Mouse (Mus musculus): ENCODE results near the gene Fam214a. TPM values are rescaled to one million over a fixed set of nuclear protein-coding genes. Genes with fewer than 3 reads are reported as not detected.
"Not testable (repeated sequence)": the region's sequence is repeated elsewhere in the genome, so short reads cannot be mapped to it uniquely, and the experiment has no call there.

Gene Fam214a
- polyA plus RNA-seq, 1 experiment from 2014 or later: 8.9 TPM

DNA sequence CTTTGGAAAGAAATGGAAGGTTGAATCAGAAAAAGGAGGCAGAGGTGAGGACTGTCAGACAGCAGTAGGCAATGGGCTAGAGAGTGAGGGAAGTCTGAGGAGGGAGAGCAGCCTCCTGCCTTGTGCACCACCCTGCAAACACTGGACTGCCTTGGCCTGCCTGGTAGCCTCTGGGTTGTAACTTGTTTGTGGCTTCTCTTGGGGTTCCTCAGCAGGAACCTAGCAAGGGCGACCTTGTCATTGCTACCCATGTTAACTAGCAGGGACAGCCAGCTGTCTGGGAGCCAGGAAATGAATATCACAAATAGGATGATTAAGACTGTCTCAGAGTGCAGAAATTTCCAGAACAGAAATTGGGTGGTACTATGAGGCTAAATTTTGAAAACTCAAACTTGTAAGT is 27.2 kb downstream of the Fam214a start:
- WGBS: 83% methylated on average over 1 of the region's 1 CpGs
- TF ChIP-seq CTCF (IDR thresholded peaks at IDR 0.05; ENCODE audit: low read depth): no peak
- Histone ChIP-seq H3K27ac (ENCODE audit: low read depth) (no peak overlapping the region), H3K36me3 (ENCODE audit: insufficient read depth) (no peaks in the 10 kb centered on the region), H3K4me2 (no peak overlapping the region), H3K9me3 (ENCODE audit: low read depth, low read length) (no peaks in the 10 kb centered on the region), H3K4me1 (ENCODE audit: insufficient read depth) (peaks cover 6% of the 10 kb centered on the region), H3K9ac (no peak overlapping the region), H3K4me3 (ENCODE audit: low read depth, low read length) (no peak overlapping the region), H3K27me3 (ENCODE audit: insufficient read depth, low read length) (no peaks in the 10 kb centered on the region)
- DNase-seq (no peak), ATAC-seq (ENCODE audit: insufficient read depth) (no peak)

DNA sequence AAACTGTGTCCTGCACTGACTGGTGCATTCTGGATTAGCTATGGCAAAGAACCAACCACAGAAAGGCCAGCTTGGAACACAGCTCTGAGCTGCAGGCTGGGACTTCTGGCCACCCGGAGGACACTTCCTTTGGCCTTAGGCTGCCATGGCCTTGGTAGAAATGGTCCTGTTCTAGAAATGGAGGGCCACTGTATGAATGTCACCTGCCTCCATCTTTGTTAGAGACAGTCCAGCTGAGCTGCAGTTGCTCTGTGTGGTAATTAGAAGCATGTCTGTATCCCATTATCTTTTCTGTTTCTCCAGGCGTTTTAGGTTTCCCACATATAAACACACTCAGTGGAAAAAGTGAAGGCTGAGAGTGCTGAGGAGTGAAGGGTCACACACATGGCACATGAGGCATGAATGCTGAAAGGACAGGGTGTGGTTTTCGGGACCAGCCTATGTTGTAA is 29.0 kb downstream of the Fam214a start:
- no peak for DNase-seq
- no peak overlapping the region for H3K4me3 ChIP-seq (ENCODE audit: low read depth, low read length)
- no peaks in the 10 kb centered on the region for H3K4me1 ChIP-seq (ENCODE audit: insufficient read depth)
- 60% methylated on average over 3 of the region's 3 CpGs for WGBS
- no peak overlapping the region for H3K9ac ChIP-seq
- no peak for ATAC-seq (ENCODE audit: insufficient read depth)
- no peaks in the 10 kb centered on the region for H3K27me3 ChIP-seq (ENCODE audit: insufficient read depth, low read length)
- TF ChIP-seq CTCF (IDR thresholded peaks at IDR 0.05; ENCODE audit: low read depth): no peak
- no peak overlapping the region for H3K4me2 ChIP-seq
- H3K27ac ChIP-seq (ENCODE audit: low read depth): no peak overlapping the region
- H3K36me3 ChIP-seq (ENCODE audit: insufficient read depth): no peaks in the 10 kb centered on the region
- no peaks in the 10 kb centered on the region for H3K9me3 ChIP-seq (ENCODE audit: low read depth, low read length)

DNA sequence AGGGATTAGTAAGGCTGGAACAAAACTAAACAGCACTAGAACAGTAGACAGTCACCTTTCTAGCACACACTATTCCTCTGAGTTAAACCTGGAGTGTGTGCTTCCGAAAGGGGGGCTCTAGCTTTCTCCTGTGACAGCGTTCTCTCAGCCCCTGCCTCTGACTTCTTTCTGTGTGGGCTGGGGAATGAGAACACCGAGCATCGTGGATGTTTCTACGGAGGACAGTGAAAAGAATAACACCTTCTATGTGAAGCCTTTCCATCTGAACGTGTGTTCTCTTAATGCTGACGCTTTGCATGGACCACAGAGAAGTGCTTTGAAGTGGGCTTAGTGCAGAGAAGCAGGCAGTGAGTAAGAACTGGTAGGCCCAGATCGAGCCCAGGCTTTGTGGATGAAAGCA is 29.5 kb downstream of the Fam214a start:
- 70% methylated on average over 8 of the region's 8 CpGs for WGBS
- Histone ChIP-seq H3K36me3 (ENCODE audit: insufficient read depth) (no peaks in the 10 kb centered on the region), H3K4me1 (ENCODE audit: insufficient read depth) (no peaks in the 10 kb centered on the region), H3K4me3 (ENCODE audit: low read depth, low read length) (no peak overlapping the region), H3K27me3 (ENCODE audit: insufficient read depth, low read length) (no peaks in the 10 kb centered on the region), H3K9ac (no peak overlapping the region), H3K27ac (ENCODE audit: low read depth) (no peak overlapping the region), H3K9me3 (ENCODE audit: low read depth, low read length) (no peaks in the 10 kb centered on the region), H3K4me2 (no peak overlapping the region)
- no peak for DNase-seq
- no peak for ATAC-seq (ENCODE audit: insufficient read depth)
- no peak for TF ChIP-seq CTCF (IDR thresholded peaks at IDR 0.05; ENCODE audit: low read depth)

DNA sequence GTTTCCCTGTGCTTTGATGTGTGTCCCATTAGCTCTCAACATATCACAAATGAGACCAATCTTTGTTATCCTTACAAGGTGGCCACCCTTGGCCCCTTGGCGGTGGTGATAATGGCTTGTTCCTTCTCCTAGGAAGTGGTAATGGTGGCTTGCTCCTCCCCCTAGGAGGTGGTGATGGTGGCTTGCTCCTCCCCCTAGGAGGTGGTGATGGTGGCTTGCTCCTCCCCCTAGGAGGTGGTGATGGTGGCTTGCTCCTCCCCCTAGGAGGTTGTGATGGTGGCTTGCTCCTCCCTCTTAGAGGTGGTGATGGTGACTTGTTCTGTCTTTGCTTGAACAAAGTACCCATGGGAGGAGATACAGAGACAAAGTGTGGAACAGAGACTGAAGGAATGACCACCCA is 30.0 kb downstream of the Fam214a start:
- not testable (repeated sequence) for H3K36me3 ChIP-seq (ENCODE audit: insufficient read depth); H3K27me3 ChIP-seq (ENCODE audit: insufficient read depth, low read length); H3K9me3 ChIP-seq (ENCODE audit: low read depth, low read length); ATAC-seq (ENCODE audit: insufficient read depth); H3K4me1 ChIP-seq (ENCODE audit: insufficient read depth); H3K9ac ChIP-seq; H3K27ac ChIP-seq (ENCODE audit: low read depth); H3K4me2 ChIP-seq; DNase-seq; H3K4me3 ChIP-seq (ENCODE audit: low read depth, low read length)
- WGBS: 67% methylated on average over 1 of the region's 1 CpGs

DNA sequence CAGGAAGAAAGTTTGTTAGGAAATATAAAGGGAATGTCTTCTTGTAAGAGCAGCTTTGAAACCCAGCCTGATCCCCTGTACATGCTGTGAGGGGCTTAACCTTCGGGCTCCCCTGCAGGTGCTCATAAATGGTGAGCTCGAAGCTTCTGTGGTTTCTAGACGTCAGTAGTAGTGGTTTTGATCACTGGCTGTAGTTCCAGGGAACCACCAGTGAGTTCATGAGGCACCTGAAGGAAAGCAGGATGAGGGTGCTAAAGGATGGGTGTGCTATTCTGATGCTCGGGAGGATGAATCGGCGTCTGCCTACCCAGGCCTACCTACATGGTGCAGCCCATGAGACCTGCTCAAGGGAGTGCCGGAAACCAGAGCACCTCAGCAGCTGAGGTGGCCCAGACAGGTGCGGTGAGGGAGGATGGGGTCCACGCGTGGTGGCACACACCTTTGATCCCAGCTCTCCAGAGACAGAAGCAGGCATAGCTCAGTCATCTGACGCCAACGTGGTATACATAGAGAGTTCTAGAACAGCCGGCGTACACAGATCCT is 32.6 kb downstream of the Fam214a start:
- Histone ChIP-seq H3K36me3 (ENCODE audit: insufficient read depth) (no peaks in the 10 kb centered on the region), H3K4me1 (ENCODE audit: insufficient read depth) (no peaks in the 10 kb centered on the region), H3K27me3 (ENCODE audit: insufficient read depth, low read length) (no peaks in the 10 kb centered on the region), H3K4me3 (ENCODE audit: low read depth, low read length) (no peak overlapping the region), H3K27ac (ENCODE audit: low read depth) (no peak overlapping the region), H3K9ac (no peak overlapping the region), H3K9me3 (ENCODE audit: low read depth, low read length) (no peaks in the 10 kb centered on the region), H3K4me2 (no peak overlapping the region)
- WGBS: 83% methylated on average over 14 of the region's 14 CpGs
- DNase-seq (no peak), ATAC-seq (ENCODE audit: insufficient read depth) (no peak)
- no peak for TF ChIP-seq CTCF (IDR thresholded peaks at IDR 0.05; ENCODE audit: low read depth)

DNA sequence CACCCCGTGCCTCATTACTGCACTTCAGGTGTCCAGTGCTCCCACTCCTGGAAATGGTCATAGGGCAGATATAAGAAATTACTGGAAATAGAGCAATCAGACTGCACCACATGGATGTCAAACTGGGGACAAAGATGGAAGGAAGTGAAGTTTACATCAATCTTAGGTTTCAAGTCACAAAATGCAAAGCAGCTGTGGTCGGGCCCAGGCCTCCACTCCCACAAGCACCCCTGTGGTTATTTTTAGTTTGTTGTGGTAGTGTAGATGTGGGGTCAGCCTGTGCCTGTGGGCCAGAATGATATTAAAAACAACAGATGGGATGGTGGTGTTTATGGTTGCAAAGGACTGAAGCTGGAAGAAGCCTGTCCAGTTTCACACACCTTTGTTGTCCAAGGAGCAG is 33.1 kb downstream of the Fam214a start:
- no peak overlapping the region for H3K4me2 ChIP-seq
- H3K27ac ChIP-seq (ENCODE audit: low read depth): no peak overlapping the region
- TF ChIP-seq CTCF (IDR thresholded peaks at IDR 0.05; ENCODE audit: low read depth): no peak
- no peak overlapping the region for H3K4me3 ChIP-seq (ENCODE audit: low read depth, low read length)
- no peak overlapping the region for H3K9ac ChIP-seq
- no peaks in the 10 kb centered on the region for H3K27me3 ChIP-seq (ENCODE audit: insufficient read depth, low read length)
- H3K4me1 ChIP-seq (ENCODE audit: insufficient read depth): no peaks in the 10 kb centered on the region
- ATAC-seq (ENCODE audit: insufficient read depth) (no peak), DNase-seq (no peak)
- H3K36me3 ChIP-seq (ENCODE audit: insufficient read depth): no peaks in the 10 kb centered on the region
- H3K9me3 ChIP-seq (ENCODE audit: low read depth, low read length): no peaks in the 10 kb centered on the region
- 52% methylated on average over 2 of the region's 2 CpGs for WGBS

DNA sequence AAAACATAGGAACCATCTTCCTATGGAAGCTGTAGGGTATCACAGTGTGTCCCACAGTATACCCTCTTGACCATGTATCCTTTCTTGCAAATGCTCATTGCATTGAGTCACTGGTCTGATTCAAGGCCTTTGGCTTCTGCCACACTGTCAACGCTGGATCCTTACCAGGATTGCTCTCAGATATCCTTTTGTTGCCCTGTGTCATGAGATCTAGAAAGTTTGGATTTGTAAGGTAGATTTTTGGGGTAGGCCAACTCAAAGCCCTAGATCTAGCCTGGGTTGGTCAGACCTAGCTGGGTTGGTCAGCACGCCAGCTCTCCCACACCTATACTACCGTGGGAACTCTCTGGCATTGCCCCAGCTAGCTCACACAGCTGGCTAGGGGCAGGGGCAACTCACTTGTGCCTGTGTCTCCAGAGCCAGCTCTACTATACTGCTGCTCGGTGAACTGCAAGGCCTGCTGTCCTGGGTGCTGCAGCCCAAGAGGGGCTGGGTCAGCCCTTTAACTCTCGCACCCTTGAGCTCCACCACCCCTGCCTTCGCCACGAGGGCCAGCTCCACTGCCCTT is 36.3 kb downstream of the Fam214a start:
- no peak overlapping the region for H3K27ac ChIP-seq (ENCODE audit: low read depth)
- WGBS: 80% methylated on average over 7 of the region's 7 CpGs
- no peak overlapping the region for H3K4me2 ChIP-seq
- DNase-seq: no peak
- no peaks in the 10 kb centered on the region for H3K36me3 ChIP-seq (ENCODE audit: insufficient read depth)
- TF ChIP-seq CTCF (IDR thresholded peaks at IDR 0.05; ENCODE audit: low read depth): no peak
- H3K4me3 ChIP-seq (ENCODE audit: low read depth, low read length): no peak overlapping the region
- no peak for ATAC-seq (ENCODE audit: insufficient read depth)
- no peak overlapping the region for H3K9ac ChIP-seq
- no peaks in the 10 kb centered on the region for H3K27me3 ChIP-seq (ENCODE audit: insufficient read depth, low read length)
- H3K4me1 ChIP-seq (ENCODE audit: insufficient read depth): no peaks in the 10 kb centered on the region
- H3K9me3 ChIP-seq (ENCODE audit: low read depth, low read length): no peaks in the 10 kb centered on the region

All from lung, embryonic 14.5 days (tissue).